Mouse (Mus musculus) embryonic facial prominence, embryonic 15.5 days (tissue): ENCODE data around the gene Mdm2. TPM values are rescaled to one million over a fixed set of nuclear protein-coding genes. Genes with fewer than 3 reads are reported as not detected.

ENCODE experiments used
- ATAC-seq: fragments of 200-750 bp; cut with Nextera tagmentation; 2 replicates; pipeline ENCODE4 v1.8.0; 2017; ENCODE audit warnings: low read depth, moderate TSS enrichment; ENCODE audit not compliant: insufficient number of reproducible peaks, low FRiP score, low TSS enrichment
- H3K27ac ChIP-seq: fragments of 300-500 bp; sonication (generic); replicated peaks from 2 replicates; pipeline ENCODE4 v1.5.1; 2015; ENCODE audit warnings: mild to moderate bottlenecking, inconsistent platforms
- H3K27me3 ChIP-seq: fragments of 300-500 bp; sonication (generic); 2 replicates; pipeline ENCODE4 v1.6.1; 2015; ENCODE audit warnings: inconsistent platforms
- H3K36me3 ChIP-seq: fragments of 300-500 bp; sonication (generic); 2 replicates; pipeline ENCODE4 v1.6.1; 2015; ENCODE audit warnings: mild to moderate bottlenecking, inconsistent platforms
- H3K4me1 ChIP-seq: fragments of 300-500 bp; sonication (generic); 2 replicates; pipeline ENCODE4 v1.6.1; 2015; ENCODE audit warnings: inconsistent platforms
- H3K4me2 ChIP-seq: fragments of 300-500 bp; sonication (generic); replicated peaks from 2 replicates; pipeline ENCODE4 v1.6.1; 2015; ENCODE audit warnings: mild to moderate bottlenecking, inconsistent platforms
- H3K4me3 ChIP-seq: fragments of 300-500 bp; sonication (generic); replicated peaks from 2 replicates; pipeline ENCODE4 v1.5.1; 2015; ENCODE audit warnings: mild to moderate bottlenecking, inconsistent platforms
- H3K9ac ChIP-seq: fragments of 300-500 bp; sonication (generic); 2 replicates; pipeline ENCODE4 v1.6.1; 2015; ENCODE audit warnings: inconsistent platforms
- H3K9me3 ChIP-seq: fragments of 300-500 bp; sonication (generic); replicated peaks from 2 replicates; pipeline ENCODE4 v1.6.1; 2016; ENCODE audit warnings: inconsistent platforms
- WGBS: fragments of 180-500 bp; shearing (Covaris S2); methylation state at CpG from one replicate; pipeline ENCODE4 v1.1.7; 2015; 5-methylcytosine and 5-hydroxymethylcytosine counted together
- polyA plus RNA-seq: library from polyadenylated mRNA; unstranded; fragments of >200 nt; fragmentation: Nextera tagmentation; extraction: Ambion mirVana; gene quantifications from 2 replicates; pipeline ENCODE4 v1.2.1, GENCODE M21; 2015

The Mdm2 gene
- polyA plus RNA-seq, 1 experiment from 2014 or later = 57.8 TPM

DNA sequence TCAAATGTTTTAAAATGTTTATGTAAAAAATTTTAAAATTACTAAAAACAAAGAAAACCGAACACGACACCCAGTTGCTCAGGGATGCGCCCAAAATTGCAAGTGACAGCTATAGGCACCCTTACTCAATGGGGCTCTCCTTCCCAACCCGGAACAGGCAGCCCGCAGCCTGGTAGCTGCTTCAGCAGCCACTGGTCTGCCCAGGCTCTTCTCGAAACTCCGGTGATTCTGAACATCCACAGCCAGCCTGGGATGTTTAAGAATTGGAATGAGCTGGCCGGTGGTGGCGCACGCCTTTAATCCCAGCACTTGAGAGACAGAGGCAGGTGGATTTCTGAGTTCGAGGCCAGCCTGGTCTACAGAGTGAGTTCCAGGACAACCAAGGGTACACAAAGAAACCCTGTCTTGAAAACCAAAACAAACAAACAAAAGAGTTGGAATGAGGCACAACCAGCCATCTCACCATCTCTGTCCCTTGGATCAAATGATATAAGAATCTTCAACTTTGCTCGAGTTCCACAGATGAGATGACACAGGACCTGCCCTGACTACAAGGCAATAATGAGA lies 20.2 kb upstream of the Mdm2 start:
- H3K27me3 ChIP-seq = no peaks in the 10 kb centered on the region
- no peaks in the 10 kb centered on the region for H3K9me3 ChIP-seq
- H3K4me1 ChIP-seq = no peaks in the 10 kb centered on the region
- H3K9ac ChIP-seq = no peak overlapping the region
- no peaks in the 10 kb centered on the region for H3K36me3 ChIP-seq
- no peak for ATAC-seq
- no peak overlapping the region for H3K27ac ChIP-seq
- no peak overlapping the region for H3K4me2 ChIP-seq
- H3K4me3 ChIP-seq = no peak overlapping the region
- WGBS = 88% methylated on average over 12 of the region's 12 CpGs

DNA sequence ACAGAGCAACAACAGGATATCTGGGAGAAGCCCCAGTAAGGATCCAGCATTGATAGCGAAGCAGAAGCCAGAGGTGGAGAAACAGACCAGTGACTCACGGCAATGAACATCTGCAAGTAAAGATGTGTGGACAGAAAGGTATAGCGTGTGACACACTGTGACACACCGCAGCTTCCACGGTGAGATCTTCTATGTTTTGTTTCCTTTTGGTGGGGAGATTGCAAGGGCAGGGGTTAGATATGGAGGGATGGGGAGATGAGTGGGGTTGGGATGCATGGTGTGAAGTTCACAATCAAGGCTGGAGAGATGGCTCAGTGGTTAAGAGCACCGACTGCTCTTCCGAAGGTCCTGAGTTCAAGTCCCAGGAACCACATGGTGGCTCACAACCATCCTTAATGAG lies 19.6 kb upstream of the Mdm2 start:
- H3K4me1 ChIP-seq = no peaks in the 10 kb centered on the region
- no peak overlapping the region for H3K4me2 ChIP-seq
- no peak overlapping the region for H3K4me3 ChIP-seq
- 93% methylated on average over 7 of the region's 7 CpGs for WGBS
- H3K27me3 ChIP-seq = no peaks in the 10 kb centered on the region
- ATAC-seq = no peak
- H3K36me3 ChIP-seq = no peaks in the 10 kb centered on the region
- H3K9ac ChIP-seq = no peak overlapping the region
- H3K9me3 ChIP-seq = no peaks in the 10 kb centered on the region
- no peak overlapping the region for H3K27ac ChIP-seq

DNA sequence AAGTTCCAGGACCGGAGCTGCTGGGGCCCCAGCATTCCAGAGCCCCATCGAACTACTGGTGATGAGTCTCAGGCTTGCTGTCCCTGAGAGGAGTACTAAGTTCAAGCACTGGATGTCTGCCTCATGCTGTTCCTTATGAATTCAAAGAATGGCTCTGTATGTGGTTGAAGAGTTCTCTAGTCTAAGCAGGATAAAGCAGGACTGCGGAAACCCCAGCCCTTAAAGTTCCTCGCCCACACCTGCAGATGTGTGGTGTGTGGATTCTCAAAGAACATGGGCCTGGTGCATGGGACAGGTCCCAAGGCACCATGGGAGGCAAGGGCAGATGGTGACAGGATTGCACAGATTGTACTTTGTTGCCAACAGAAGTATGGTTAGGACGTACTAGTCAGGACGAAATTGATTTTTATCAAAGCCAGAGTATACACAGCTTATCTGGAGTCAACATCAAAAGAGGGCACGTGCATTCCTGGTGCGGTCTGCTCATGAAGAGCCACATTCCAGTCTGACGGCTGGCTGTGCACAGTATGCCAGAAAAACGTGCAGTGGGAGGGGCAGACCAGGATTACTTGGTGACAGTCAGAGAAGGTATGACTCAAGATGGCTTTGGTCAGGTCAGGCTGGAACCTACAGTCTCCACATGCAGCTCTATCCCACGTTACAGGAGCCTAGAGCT lies 18.7 kb upstream of the Mdm2 start:
- Histone ChIP-seq H3K9me3 (no peaks in the 10 kb centered on the region), H3K4me2 (no peak overlapping the region), H3K27me3 (no peaks in the 10 kb centered on the region), H3K27ac (no peak overlapping the region), H3K9ac (no peak overlapping the region), H3K4me1 (no peaks in the 10 kb centered on the region), H3K36me3 (no peaks in the 10 kb centered on the region), H3K4me3 (no peak overlapping the region)
- WGBS = 48% methylated on average over 11 of the region's 11 CpGs
- no peak for ATAC-seq

DNA sequence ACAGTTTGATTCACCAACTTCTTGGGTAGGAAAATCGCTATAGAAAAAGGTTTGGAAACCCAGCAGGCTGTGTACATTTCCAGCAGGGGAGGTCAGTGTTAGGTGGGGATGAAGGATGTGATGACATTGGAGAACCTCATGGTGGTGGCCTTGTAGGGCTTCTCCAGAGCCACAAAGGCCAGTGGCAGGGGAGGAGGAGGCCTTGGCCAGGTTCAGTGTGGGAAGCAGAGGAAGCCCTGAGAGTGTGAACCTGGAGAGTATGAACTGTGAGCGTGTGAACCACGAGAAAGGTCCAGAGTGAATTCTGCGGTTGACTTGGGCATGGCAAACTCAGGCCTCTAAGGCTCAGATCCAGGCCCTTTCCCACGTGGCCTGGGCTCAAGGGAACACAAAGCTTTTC lies 18.0 kb upstream of the Mdm2 start:
- Histone ChIP-seq H3K9ac (no peak overlapping the region), H3K4me1 (no peaks in the 10 kb centered on the region), H3K9me3 (no peaks in the 10 kb centered on the region), H3K4me3 (no peak overlapping the region), H3K27ac (no peak overlapping the region), H3K36me3 (no peaks in the 10 kb centered on the region), H3K4me2 (no peak overlapping the region), H3K27me3 (no peaks in the 10 kb centered on the region)
- no peak for ATAC-seq
- 91% methylated on average over 5 of the region's 5 CpGs for WGBS

DNA sequence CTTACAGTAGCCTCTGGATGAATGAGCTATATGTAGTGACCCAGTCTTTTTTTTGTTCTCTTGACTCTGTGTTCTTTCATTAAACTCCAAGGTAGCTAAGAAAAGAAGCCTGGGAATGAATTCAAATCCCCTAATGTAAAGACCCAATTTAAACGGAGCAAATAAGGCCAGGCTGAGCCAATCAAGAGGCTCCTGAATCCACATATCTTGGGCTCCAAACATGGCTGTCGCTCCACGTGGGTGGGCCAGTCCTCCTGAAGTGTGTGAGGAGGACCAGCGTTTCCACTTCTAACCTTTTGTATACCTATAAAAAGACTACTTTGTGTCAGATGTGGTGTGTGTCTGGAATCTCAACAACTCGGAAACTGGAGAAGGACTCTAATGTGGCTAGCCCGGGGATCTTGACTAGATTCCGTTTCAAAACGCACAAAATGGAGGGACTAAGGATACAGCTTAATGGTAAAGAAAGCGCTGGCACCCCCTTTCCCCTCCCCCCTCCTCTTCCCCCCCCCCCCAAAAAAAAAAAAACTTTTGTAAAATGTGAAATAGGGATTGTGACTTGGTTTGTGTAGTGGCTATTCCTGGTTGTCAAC lies 17.1 kb upstream of the Mdm2 start:
- Histone ChIP-seq H3K4me2 (no peak overlapping the region), H3K27ac (no peak overlapping the region), H3K9me3 (no peaks in the 10 kb centered on the region), H3K4me3 (no peak overlapping the region), H3K36me3 (no peaks in the 10 kb centered on the region), H3K4me1 (no peaks in the 10 kb centered on the region), H3K9ac (no peak overlapping the region), H3K27me3 (no peaks in the 10 kb centered on the region)
- no peak for ATAC-seq
- WGBS = 73% methylated on average over 9 of the region's 9 CpGs

DNA sequence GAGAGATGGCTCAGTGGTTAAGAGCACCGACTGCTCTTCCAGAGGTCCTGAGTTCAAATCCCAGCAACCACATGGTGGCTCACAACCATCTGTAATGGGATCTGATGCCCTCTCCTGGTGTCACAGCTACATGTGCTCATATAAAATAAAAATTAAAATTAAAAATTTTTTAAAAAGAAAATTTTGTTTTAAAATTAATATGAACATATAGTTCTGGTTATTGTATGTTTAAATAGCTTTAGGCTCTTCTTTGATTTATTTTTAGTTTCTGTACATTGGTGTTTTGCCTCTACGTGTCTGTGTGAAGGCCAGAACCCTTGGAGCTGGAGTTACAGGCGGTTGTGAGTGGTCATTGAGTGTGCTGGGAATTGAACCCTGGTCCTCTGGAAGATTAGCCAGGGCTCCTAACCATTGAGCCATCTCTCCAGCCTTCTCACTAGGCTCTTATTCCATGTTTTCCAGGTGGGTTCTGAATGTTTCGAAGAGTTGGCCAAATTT lies 16.4 kb upstream of the Mdm2 start:
- no peaks in the 10 kb centered on the region for H3K9me3 ChIP-seq
- 95% methylated on average over 4 of the region's 4 CpGs for WGBS
- H3K27ac ChIP-seq = no peak overlapping the region
- H3K36me3 ChIP-seq = no peaks in the 10 kb centered on the region
- no peaks in the 10 kb centered on the region for H3K27me3 ChIP-seq
- H3K4me2 ChIP-seq = no peak overlapping the region
- H3K4me3 ChIP-seq = no peak overlapping the region
- H3K4me1 ChIP-seq = no peaks in the 10 kb centered on the region
- ATAC-seq = no peak
- H3K9ac ChIP-seq = no peak overlapping the region

DNA sequence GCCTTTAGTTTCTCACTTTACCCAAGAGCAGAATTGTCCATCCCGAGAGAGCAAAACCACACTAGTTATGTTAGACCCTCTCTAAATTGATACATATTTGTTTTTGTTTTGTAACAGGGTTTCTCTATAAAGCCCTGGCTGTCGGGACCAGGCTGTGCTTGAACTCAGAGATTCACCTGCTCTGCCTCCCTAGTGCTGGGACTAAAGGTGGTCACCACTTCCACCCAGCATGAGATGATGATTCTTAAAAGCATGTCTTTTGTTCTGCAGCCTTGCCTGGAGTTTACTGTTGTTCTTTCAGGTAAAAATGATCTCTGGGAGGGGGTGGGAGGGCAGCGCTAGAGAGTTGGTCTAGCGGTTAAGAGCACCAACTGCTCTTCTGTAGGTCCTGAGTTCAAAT lies 15.8 kb upstream of the Mdm2 start:
- no peak overlapping the region for H3K9ac ChIP-seq
- no peaks in the 10 kb centered on the region for H3K9me3 ChIP-seq
- no peaks in the 10 kb centered on the region for H3K36me3 ChIP-seq
- 83% methylated on average over 4 of the region's 4 CpGs for WGBS
- H3K27me3 ChIP-seq = no peaks in the 10 kb centered on the region
- H3K4me1 ChIP-seq = no peaks in the 10 kb centered on the region
- no peak overlapping the region for H3K4me3 ChIP-seq
- no peak for ATAC-seq
- no peak overlapping the region for H3K27ac ChIP-seq
- no peak overlapping the region for H3K4me2 ChIP-seq

DNA sequence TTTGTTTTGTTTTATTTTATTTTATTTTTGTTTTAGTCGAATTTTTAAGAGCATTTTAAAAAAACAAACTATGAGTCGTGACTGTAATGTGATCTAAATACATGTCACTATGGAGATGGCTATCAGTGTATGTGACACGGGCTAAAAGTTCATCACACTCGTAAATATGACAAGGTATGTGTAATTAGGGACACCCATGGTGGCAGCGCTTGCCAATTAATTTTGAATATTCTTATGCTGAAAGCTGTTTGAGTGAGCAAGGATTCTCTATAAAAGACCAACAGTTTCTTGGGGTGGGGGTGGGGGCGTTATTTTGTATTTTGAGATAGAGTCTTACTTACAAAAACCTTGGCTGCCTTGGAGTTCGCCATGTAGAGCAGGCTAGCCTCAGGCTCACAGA lies 15.1 kb upstream of the Mdm2 start:
- ATAC-seq = no peak
- WGBS = 67% methylated on average over 7 of the region's 7 CpGs
- Histone ChIP-seq H3K9ac (no peak overlapping the region), H3K4me3 (no peak overlapping the region), H3K27me3 (no peaks in the 10 kb centered on the region), H3K27ac (no peak overlapping the region), H3K4me1 (no peaks in the 10 kb centered on the region), H3K4me2 (no peak overlapping the region), H3K36me3 (no peaks in the 10 kb centered on the region), H3K9me3 (no peaks in the 10 kb centered on the region)

DNA sequence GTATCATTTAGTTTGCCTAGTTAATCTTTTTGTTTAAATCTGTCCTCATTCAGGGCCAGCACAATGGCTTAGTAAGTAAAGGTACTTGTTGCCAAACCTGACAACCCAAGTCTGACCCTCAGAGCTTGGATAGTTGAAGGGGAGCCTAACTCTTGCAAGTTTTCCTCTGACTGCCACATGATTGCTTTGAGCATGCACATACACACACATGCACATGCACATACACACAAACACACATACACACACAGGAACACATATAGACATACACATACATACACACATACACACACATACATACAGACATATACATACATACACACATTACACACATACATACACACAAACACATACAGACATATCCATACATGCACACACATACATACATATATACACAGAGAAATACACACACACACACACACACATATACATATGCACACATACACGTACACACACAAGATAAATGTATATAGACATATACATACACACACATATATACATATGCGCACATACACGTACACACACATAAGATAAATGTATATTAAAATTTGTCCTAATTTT lies 14.3 kb upstream of the Mdm2 start:
- 92% methylated on average over 3 of the region's 3 CpGs for WGBS
- Histone ChIP-seq H3K9me3 (no peaks in the 10 kb centered on the region), H3K9ac (no peak overlapping the region), H3K4me2 (no peak overlapping the region), H3K4me1 (no peaks in the 10 kb centered on the region), H3K36me3 (no peaks in the 10 kb centered on the region), H3K27ac (no peak overlapping the region), H3K27me3 (no peaks in the 10 kb centered on the region), H3K4me3 (no peak overlapping the region)
- no peak for ATAC-seq

DNA sequence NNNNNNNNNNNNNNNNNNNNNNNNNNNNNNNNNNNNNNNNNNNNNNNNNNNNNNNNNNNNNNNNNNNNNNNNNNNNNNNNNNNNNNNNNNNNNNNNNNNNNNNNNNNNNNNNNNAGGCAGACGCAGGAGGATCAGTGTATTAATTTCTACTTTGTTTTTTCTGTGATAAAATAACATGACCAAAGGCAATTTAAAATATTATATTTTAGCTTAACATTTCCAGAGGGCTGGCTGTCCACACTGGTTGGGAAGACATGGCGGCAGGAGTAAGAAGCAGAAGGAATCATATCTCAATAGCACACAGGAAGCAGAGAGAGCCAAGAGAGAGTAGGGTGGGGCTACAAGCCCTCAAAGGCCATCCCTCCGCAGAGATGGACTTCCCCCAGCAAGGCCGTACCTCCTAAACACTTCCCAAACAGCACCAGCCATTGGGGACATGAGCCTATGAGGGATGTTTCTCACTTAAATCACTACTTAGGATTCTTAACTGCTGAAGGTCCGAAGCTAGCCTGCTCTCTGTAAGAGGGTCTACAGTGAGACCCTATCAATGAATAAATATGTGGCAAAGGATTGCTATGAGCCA lies 13.7 kb upstream of the Mdm2 start:
- no peak overlapping the region for H3K9ac ChIP-seq
- no peak overlapping the region for H3K4me3 ChIP-seq
- H3K9me3 ChIP-seq = no peaks in the 10 kb centered on the region
- H3K4me1 ChIP-seq = no peaks in the 10 kb centered on the region
- no peak for ATAC-seq
- H3K27ac ChIP-seq = no peak overlapping the region
- H3K4me2 ChIP-seq = no peak overlapping the region
- H3K27me3 ChIP-seq = no peaks in the 10 kb centered on the region
- no peaks in the 10 kb centered on the region for H3K36me3 ChIP-seq
- WGBS = 76% methylated on average over 5 of the region's 5 CpGs
